Mouse (Mus musculus) ES-E14 (cell line): ENCODE data around the gene Nhs.

ENCODE experiments used
- CHD2 ChIP-seq: IDR thresholded peaks from 2 replicates; pipeline ENCODE4 v1.6.1; 2014; ENCODE audit warnings: mild to moderate bottlenecking, low read depth, low read length, inconsistent platforms
- HCFC1 ChIP-seq: IDR thresholded peaks from 2 replicates; pipeline ENCODE4 v1.6.1; 2012; ENCODE audit warnings: low read length, inconsistent platforms, borderline replicate concordance; ENCODE audit not compliant: insufficient read depth
- ZC3H11A ChIP-seq: IDR thresholded peaks from 2 replicates; pipeline ENCODE4 v1.6.1; 2012; ENCODE audit warnings: low read depth, mild to moderate bottlenecking, inconsistent platforms, low read length, borderline replicate concordance

- no peak for TF ChIP-seq ZC3H11A
- TF ChIP-seq CHD2, result no peak
- TF ChIP-seq HCFC1, result no peak
These were observed 174.6 kb downstream of the Nhs start for GRCm38 (mm10) chrX:161984961-161985360.
